Mouse (Mus musculus): ENCODE data around the gene Creld1.

GRCm38 (mm10) chr6:113468512-113468911 is 14.6 kb upstream of the Creld1 start:
- TF ChIP-seq CTCF (IDR thresholded peaks at IDR 0.05; ENCODE audit: low read depth) (no peak), EP300 (IDR thresholded peaks at IDR 0.05; ENCODE audit: low read depth) (no peak)
